Mouse (Mus musculus) adrenal gland (tissue): ENCODE measurements around the gene Nup210.

Experiments
- intact Hi-C: fragments of 180-260 bp; cut with DNase I; formaldehyde crosslinking; loops from one replicate; pipeline ENCODE4 v1.15.1; 2025

Gene Nup210

DNA sequence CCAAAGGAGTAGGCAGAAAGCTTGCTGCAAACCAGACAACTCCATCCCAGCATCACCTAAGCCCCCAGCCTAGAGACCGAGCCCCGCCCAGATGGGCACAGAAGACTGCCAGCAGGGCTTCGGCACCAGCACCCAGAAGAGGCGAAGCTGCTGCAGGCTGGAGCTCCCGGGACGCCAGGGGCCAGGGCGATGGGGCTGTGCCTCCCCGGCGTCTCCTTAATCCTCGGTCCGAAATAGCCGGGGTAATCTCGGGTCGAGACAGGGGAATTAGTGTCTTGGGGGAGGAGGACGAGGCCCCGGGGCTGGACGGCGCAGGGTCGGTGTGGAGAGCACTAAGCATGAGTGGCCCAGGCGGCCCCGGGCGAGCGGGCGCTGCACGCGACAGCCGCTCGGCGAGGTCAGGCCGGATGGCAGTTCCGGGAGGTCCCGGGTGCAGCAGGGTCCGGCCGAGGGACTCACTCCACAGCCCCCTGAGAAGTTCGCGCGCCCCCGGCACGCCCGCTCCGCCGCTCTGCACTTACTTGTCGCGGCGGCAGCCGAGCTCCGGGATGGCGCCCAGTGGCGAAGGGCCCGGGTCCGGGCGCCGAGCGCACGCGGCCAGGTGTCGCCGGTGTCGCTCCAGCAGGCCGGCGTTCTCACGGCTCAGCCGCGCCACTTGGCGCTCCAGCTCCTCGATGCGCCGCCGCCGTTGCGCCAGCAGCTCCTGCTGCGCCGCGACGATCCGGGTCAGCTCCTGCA, 128.9 kb downstream of the Nup210 start:
- intact Hi-C loops: no loop called here

DNA sequence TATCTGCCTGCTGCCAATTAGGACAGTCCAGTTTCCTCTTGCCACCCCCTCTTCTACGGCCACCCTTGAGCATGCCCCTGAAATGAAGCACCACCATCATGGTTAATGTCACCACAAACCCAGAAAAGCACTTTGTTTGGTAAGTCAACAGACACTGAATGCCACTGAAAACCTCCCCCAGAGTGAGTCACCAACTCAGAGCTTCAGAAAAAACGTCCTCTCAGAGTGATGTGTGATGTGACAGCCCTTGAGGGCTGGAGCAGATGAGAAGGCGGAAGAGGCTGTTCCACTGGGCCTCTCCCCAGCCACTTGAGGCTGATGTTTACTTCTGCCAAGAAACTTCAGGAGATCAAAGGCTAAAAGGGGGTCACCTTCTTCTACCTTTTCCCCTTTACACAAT, 132.5 kb downstream of the Nup210 start:
- intact Hi-C loops: no loop called here

DNA sequence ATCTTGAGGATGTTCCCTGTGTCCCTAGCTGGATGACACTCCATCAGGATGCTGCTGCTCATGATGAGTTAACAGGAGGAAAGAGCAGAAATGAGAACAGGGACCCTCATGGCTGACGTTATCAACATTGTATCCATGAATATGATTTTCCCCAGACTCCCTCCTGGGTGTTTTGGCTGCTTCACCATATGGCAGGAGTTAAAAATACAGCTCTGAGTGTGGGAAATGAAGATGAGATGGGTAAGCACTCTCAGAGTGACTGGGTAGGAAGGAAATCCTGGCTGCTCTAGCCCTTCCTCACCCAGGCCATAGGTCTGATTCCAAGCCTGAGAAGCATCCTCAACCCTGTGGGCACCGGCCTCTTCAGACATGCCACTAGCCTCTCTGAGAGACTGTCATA, 142.3 kb downstream of the Nup210 start:
- intact Hi-C loops: no loop called here

DNA sequence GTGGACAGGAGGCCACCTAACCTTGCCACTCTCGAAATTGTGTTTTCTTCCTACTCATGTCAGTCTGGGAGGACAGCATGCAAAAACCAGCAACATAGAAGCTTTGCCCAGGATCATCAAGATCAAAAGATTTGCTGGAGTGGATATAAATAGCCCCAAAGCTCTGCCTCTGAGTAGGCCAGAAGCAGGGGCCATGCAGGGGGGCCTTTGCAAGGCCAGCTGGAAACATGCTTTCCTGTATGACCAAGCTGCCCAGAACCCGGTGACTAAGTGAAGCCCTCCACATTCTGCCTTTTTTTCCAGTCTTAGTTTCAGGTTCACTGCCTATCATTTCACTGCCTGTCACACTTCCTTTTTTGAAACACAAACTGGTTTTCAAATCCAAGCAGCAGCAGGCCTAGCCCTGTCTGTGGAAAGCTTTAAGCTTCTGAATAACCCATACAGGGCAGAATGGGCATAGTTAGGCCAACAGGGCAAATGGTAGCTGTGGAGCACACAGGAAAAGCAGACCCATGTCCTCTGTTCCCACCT, 147.2 kb downstream of the Nup210 start:
- intact Hi-C loops: no loop called here
